Mouse (Mus musculus): ENCODE measurements around the gene Tsx. TPM values are rescaled to one million over a fixed set of nuclear protein-coding genes. Genes with fewer than 3 reads are reported as not detected.

The Tsx gene
- polyA plus RNA-seq, 1 experiment from 2014 or later: not detected

DNA sequence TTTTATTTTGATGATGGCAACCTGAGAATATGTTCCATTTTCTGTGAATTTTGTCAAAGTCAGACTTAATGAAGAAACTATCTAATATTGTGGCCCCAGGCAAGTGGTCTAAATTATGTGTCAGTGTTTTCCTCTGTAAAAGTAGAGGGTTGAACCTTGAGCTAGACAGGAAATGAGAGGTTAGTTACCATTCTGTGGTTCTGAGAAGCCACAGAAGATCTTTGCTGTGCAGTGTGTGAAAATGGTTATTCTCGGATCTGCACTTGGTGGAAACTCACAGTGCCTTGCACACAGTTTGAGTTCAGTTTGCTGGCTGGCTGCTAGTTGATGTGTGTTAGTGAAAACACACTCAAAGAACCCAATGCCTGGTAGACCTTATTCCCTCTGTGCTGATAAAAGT, 20.4 kb upstream of the Tsx start:
- Histone ChIP-seq H3K4me1 (ENCODE audit: control insufficient read depth in 2 of 2, insufficient read depth in 2 of 2, low read length in 2 of 2) (no peaks in the 10 kb centered on the region), H3K36me3 (ENCODE audit: control insufficient read depth, insufficient read depth, low read length) (no peaks in the 10 kb centered on the region), H3K9ac (ENCODE audit: low read length) (no peak overlapping the region), H3K27me3 (ENCODE audit: control insufficient read depth, insufficient read depth, low read length) (peaks cover 46% of the 10 kb centered on the region), H3K4me2 (ENCODE audit: low read length) (no peak overlapping the region), H3K27ac (replicated peaks in 1 of 2; ENCODE audit: control insufficient read depth in 1 of 2, insufficient read depth in 1 of 2, low read depth in 2 of 2, low read length in 2 of 2) (no peak overlapping the region), H3K4me3 (ENCODE audit: control insufficient read depth in 1 of 2, insufficient read depth in 1 of 2, low read depth in 1 of 2, low read length in 2 of 2) (no peak overlapping the region), H3K9me3 (ENCODE audit: control insufficient read depth, low read length) (no peaks in the 10 kb centered on the region)
- 74% methylated on average over 1 of the region's 1 CpGs for WGBS
- ATAC-seq (ENCODE audit: insufficient number of reproducible peaks, insufficient read depth, low FRiP score, low read depth): no peak

DNA sequence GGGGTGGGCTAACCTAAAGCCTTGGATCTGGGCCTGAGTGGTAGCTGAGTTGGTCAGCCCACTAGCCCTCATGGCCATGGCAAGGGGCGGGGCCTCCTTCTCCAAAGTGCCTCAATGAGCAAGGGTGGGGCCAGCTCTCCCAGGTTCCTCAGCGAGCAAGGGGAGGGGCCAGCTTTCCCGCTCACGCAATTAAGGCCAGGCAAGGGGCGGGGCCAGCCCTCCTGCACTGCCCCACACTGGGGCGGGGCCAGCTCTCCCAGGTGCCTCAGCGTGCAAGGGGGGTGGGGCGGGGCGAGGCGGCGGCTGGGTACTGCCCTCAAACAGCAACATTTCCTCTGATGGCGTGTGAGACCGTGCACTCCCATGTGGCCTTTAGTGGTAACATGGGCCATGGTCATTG, 9.2 kb upstream of the Tsx start:
- Histone ChIP-seq H3K27me3 (ENCODE audit: control insufficient read depth, insufficient read depth, low read length) (peaks cover 24% of the 10 kb centered on the region), H3K9me3 (ENCODE audit: control insufficient read depth, low read length) (no peaks in the 10 kb centered on the region), H3K27ac (replicated peaks in 1 of 2; ENCODE audit: control insufficient read depth in 1 of 2, insufficient read depth in 1 of 2, low read depth in 2 of 2, low read length in 2 of 2) (no peak overlapping the region), H3K36me3 (ENCODE audit: control insufficient read depth, insufficient read depth, low read length) (no peaks in the 10 kb centered on the region), H3K4me1 (ENCODE audit: control insufficient read depth in 2 of 2, insufficient read depth in 2 of 2, low read length in 2 of 2) (no peaks in the 10 kb centered on the region), H3K4me3 (ENCODE audit: control insufficient read depth in 1 of 2, insufficient read depth in 1 of 2, low read depth in 1 of 2, low read length in 2 of 2) (no peak overlapping the region), H3K9ac (ENCODE audit: low read length) (no peak overlapping the region), H3K4me2 (ENCODE audit: low read length) (no peak overlapping the region)
- WGBS: 43% methylated on average over 13 of the region's 13 CpGs
- no peak for ATAC-seq (ENCODE audit: insufficient number of reproducible peaks, insufficient read depth, low FRiP score, low read depth)

DNA sequence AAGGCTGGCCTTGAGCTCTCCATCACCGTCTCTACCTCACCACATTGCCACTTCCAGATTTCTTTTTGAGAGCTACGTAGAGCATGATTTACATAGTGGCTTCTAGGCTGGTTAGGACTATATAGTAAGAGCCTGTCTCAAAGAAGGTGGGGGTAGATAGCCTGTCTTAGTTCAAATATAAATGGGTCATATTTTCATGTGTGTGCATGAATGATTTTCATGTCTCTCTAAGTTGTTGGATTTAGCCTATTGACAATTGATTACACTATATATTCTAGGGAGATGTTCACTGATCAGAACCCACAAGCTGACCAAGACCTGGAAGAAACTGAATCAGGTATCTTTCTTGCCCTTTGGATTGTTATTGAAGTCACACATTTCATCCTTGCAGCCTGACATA, 7.4 kb downstream of the Tsx start, which contains the start of gene Gm26992:
TSS of gene Gm26992 (plus strand) at position 301 of the 400 bp plus-strand sequence.
- H3K27ac ChIP-seq (replicated peaks in 1 of 2; ENCODE audit: control insufficient read depth in 1 of 2, insufficient read depth in 1 of 2, low read depth in 2 of 2, low read length in 2 of 2): no peak within 1 kb of the TSS
- no peaks in the 10 kb centered on the region for H3K9me3 ChIP-seq (ENCODE audit: control insufficient read depth, low read length)
- WGBS: 87% methylated on average over 2 of the region's 2 CpGs
- H3K27me3 ChIP-seq (ENCODE audit: control insufficient read depth, insufficient read depth, low read length): peaks cover 27% of the 10 kb centered on the region
- H3K36me3 ChIP-seq (ENCODE audit: control insufficient read depth, insufficient read depth, low read length): no peaks in the 10 kb centered on the region
- no peak for ATAC-seq (ENCODE audit: insufficient number of reproducible peaks, insufficient read depth, low FRiP score, low read depth)
- no peaks in the 10 kb centered on the region for H3K4me1 ChIP-seq (ENCODE audit: control insufficient read depth in 2 of 2, insufficient read depth in 2 of 2, low read length in 2 of 2)
- no peak within 1 kb of the TSS for H3K4me2 ChIP-seq (ENCODE audit: low read length)
- H3K4me3 ChIP-seq (ENCODE audit: control insufficient read depth in 1 of 2, insufficient read depth in 1 of 2, low read depth in 1 of 2, low read length in 2 of 2): no peak within 1 kb of the TSS
- no peak within 1 kb of the TSS for H3K9ac ChIP-seq (ENCODE audit: low read length)

DNA sequence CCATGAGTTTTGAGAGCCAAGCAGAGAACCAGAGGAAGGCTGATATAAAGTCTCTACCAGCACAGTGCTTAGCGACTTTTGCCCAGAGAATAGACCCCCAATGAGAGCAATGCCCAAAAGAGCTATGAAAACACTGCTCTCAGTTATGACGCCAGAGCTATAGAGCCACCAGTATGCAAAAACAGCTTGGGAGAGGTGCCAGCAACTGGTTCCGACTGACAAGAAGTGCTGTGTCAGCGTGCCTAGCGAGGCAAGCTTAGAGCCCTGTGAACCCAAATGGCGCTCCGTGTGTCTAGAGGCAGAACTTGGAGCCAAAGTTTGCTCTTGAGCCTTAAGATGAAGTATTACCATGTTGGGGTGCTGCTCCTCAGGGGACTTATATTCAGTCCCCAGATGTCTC, 13.4 kb downstream of the Tsx start:
- Histone ChIP-seq H3K36me3 (ENCODE audit: control insufficient read depth, insufficient read depth, low read length) (no peaks in the 10 kb centered on the region), H3K27me3 (ENCODE audit: control insufficient read depth, insufficient read depth, low read length) (peaks cover 16% of the 10 kb centered on the region), H3K9ac (ENCODE audit: low read length) (no peak overlapping the region), H3K4me2 (ENCODE audit: low read length) (no peak overlapping the region), H3K9me3 (ENCODE audit: control insufficient read depth, low read length) (no peaks in the 10 kb centered on the region), H3K4me1 (ENCODE audit: control insufficient read depth in 2 of 2, insufficient read depth in 2 of 2, low read length in 2 of 2) (no peaks in the 10 kb centered on the region), H3K27ac (replicated peaks in 1 of 2; ENCODE audit: control insufficient read depth in 1 of 2, insufficient read depth in 1 of 2, low read depth in 2 of 2, low read length in 2 of 2) (no peak overlapping the region), H3K4me3 (ENCODE audit: control insufficient read depth in 1 of 2, insufficient read depth in 1 of 2, low read depth in 1 of 2, low read length in 2 of 2) (no peak overlapping the region)
- 68% methylated on average over 7 of the region's 7 CpGs for WGBS
- ATAC-seq (ENCODE audit: insufficient number of reproducible peaks, insufficient read depth, low FRiP score, low read depth): no peak

DNA sequence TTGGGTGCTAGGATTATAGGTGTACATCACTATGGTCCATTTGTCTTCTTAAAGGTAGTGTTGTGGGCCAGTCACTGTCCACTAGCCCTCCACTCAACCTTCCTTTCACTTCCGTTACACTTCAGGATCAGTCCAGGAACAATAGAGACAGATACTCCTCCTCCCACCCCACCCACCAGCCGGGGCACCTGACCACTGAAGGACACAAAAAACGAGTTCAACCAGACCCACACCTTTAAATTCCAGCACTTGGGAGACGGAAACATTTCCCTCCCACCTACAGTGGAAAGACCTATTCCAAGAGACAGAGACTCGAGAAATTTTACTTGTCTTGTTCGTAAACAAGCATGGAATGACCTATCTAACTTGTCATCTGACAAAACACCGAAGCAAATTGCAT, 18.0 kb downstream of the Tsx start:
- WGBS: 68% methylated on average over 7 of the region's 7 CpGs
- Histone ChIP-seq H3K4me1 (ENCODE audit: control insufficient read depth in 2 of 2, insufficient read depth in 2 of 2, low read length in 2 of 2) (no peaks in the 10 kb centered on the region), H3K4me3 (ENCODE audit: control insufficient read depth in 1 of 2, insufficient read depth in 1 of 2, low read depth in 1 of 2, low read length in 2 of 2) (no peak overlapping the region), H3K27me3 (ENCODE audit: control insufficient read depth, insufficient read depth, low read length) (peaks cover 23% of the 10 kb centered on the region), H3K27ac (replicated peaks in 1 of 2; ENCODE audit: control insufficient read depth in 1 of 2, insufficient read depth in 1 of 2, low read depth in 2 of 2, low read length in 2 of 2) (no peak overlapping the region), H3K36me3 (ENCODE audit: control insufficient read depth, insufficient read depth, low read length) (no peaks in the 10 kb centered on the region), H3K4me2 (ENCODE audit: low read length) (no peak overlapping the region), H3K9me3 (ENCODE audit: control insufficient read depth, low read length) (no peaks in the 10 kb centered on the region), H3K9ac (ENCODE audit: low read length) (no peak overlapping the region)
- ATAC-seq (ENCODE audit: insufficient number of reproducible peaks, insufficient read depth, low FRiP score, low read depth): no peak

DNA sequence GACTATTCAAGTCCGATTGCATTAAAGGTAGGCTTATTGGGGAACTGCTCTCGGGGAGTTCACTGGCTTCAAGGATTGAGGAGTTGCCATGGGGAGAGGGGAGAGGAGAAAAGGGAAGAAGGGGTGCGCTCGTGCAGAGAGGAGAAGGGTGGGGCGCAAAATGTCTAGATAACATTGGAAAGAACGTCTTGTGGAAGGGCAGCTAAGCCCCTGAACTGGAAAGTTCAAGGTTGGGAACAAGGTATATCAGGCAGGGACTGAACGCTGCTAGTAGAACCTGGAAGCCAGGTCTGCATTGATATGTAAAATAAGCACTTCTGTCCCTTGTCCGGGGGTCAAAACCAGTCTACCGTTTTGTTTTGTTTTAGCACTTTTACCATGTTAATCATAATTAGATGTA, 23.8 kb downstream of the Tsx start:
- 11% methylated on average over 9 of the region's 9 CpGs for WGBS
- ATAC-seq (ENCODE audit: insufficient number of reproducible peaks, insufficient read depth, low FRiP score, low read depth): no peak

DNA sequence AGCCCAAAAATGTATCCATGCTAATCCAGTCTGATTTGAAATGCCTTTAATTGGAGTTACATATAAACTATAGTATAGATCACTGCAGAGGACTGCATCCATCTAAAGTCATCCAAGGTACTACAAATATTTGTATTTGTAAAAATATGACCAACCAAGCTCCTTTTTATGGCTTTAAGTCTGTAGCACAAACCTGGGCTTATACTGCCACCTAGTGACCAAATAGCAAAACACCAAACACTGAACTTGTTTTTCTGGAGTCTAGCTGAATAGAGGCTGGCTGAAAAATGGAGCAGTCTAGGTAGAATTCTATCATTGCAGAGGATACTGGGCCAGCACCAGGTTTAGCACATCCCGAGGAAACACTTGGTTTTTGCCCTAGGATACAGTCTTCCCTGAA, 26.5 kb downstream of the Tsx start:
- no peak overlapping the region for H3K27ac ChIP-seq (replicated peaks in 1 of 2; ENCODE audit: control insufficient read depth in 1 of 2, insufficient read depth in 1 of 2, low read depth in 2 of 2, low read length in 2 of 2)
- H3K9me3 ChIP-seq (ENCODE audit: control insufficient read depth, low read length): no peaks in the 10 kb centered on the region
- no peaks in the 10 kb centered on the region for H3K4me1 ChIP-seq (ENCODE audit: control insufficient read depth in 2 of 2, insufficient read depth in 2 of 2, low read length in 2 of 2)
- H3K27me3 ChIP-seq (ENCODE audit: control insufficient read depth, insufficient read depth, low read length): peaks cover 46% of the 10 kb centered on the region
- ATAC-seq (ENCODE audit: insufficient number of reproducible peaks, insufficient read depth, low FRiP score, low read depth): no peak
- no peak overlapping the region for H3K4me3 ChIP-seq (ENCODE audit: control insufficient read depth in 1 of 2, insufficient read depth in 1 of 2, low read depth in 1 of 2, low read length in 2 of 2)
- H3K4me2 ChIP-seq (ENCODE audit: low read length): no peak overlapping the region
- 12% methylated on average over 1 of the region's 1 CpGs for WGBS
- H3K9ac ChIP-seq (ENCODE audit: low read length): no peak overlapping the region
- H3K36me3 ChIP-seq (ENCODE audit: control insufficient read depth, insufficient read depth, low read length): no peaks in the 10 kb centered on the region

More for the DNA sequence above, 23.8 kb downstream of the Tsx start:
- Histone ChIP-seq H3K9me3 (ENCODE audit: control insufficient read depth, low read length) (no peaks in the 10 kb centered on the region), H3K27ac (replicated peaks in 1 of 2; ENCODE audit: control insufficient read depth in 1 of 2, insufficient read depth in 1 of 2, low read depth in 2 of 2, low read length in 2 of 2) (no peak overlapping the region), H3K4me1 (ENCODE audit: control insufficient read depth in 2 of 2, insufficient read depth in 2 of 2, low read length in 2 of 2) (no peaks in the 10 kb centered on the region), H3K27me3 (ENCODE audit: control insufficient read depth, insufficient read depth, low read length) (peaks cover 53% of the 10 kb centered on the region), H3K36me3 (ENCODE audit: control insufficient read depth, insufficient read depth, low read length) (no peaks in the 10 kb centered on the region), H3K9ac (ENCODE audit: low read length) (no peak overlapping the region), H3K4me3 (ENCODE audit: control insufficient read depth in 1 of 2, insufficient read depth in 1 of 2, low read depth in 1 of 2, low read length in 2 of 2) (no peak overlapping the region), H3K4me2 (ENCODE audit: low read length) (no peak overlapping the region)

DNA sequence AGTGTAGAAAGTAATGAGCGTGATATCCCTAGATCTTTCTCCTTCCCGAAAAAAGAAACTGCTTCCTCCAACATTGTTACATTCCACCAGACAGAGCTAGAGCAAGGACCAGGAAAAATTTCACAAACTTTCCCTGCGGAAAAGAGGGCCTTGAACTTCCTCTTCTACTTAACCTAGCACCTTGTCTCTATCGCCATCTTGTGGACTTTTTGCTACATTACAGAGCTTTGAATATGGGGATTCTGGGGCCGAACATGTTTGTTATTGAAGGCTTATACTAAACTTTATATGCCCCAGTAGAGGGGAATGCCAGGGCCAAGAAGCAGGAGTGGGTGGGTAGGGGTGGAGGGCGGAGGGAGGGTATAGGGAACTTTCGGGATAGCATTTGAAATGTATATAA, 29.5 kb downstream of the Tsx start:
- H3K9ac ChIP-seq (ENCODE audit: low read length): no peak overlapping the region
- 36% methylated on average over 7 of the region's 7 CpGs for WGBS
- no peaks in the 10 kb centered on the region for H3K36me3 ChIP-seq (ENCODE audit: control insufficient read depth, insufficient read depth, low read length)
- H3K27ac ChIP-seq (replicated peaks in 1 of 2; ENCODE audit: control insufficient read depth in 1 of 2, insufficient read depth in 1 of 2, low read depth in 2 of 2, low read length in 2 of 2): no peak overlapping the region
- H3K27me3 ChIP-seq (ENCODE audit: control insufficient read depth, insufficient read depth, low read length): peaks cover 50% of the 10 kb centered on the region
- H3K4me2 ChIP-seq (ENCODE audit: low read length): no peak overlapping the region
- no peak for ATAC-seq (ENCODE audit: insufficient number of reproducible peaks, insufficient read depth, low FRiP score, low read depth)
- no peaks in the 10 kb centered on the region for H3K9me3 ChIP-seq (ENCODE audit: control insufficient read depth, low read length)
- no peak overlapping the region for H3K4me3 ChIP-seq (ENCODE audit: control insufficient read depth in 1 of 2, insufficient read depth in 1 of 2, low read depth in 1 of 2, low read length in 2 of 2)
- no peaks in the 10 kb centered on the region for H3K4me1 ChIP-seq (ENCODE audit: control insufficient read depth in 2 of 2, insufficient read depth in 2 of 2, low read length in 2 of 2)
